Mouse (Mus musculus) embryonic fibroblast, embryonic 13.5 days (primary cell): ENCODE measurements at regions not wholly inside any gene's neighbourhood (a gene's known extent, or its start where the extent isn't known, plus 50 kb on each side); places are given as distances from the start of the nearest gene placed in this dataset.

Experiments
- CTCF ChIP-seq: IDR thresholded peaks from 2 replicates; pipeline ENCODE4 v1.5.1; 2011; ENCODE audit warnings: mild to moderate bottlenecking, control low read depth, low read length, moderate library complexity, borderline replicate concordance; ENCODE audit not compliant: insufficient read depth
- POLR2A ChIP-seq: IDR thresholded peaks from 2 replicates; pipeline ENCODE4 v1.6.1; 2011; ENCODE audit warnings: low read depth, mild to moderate bottlenecking, control low read depth, low read length, moderate library complexity

- TF ChIP-seq POLR2A, result no peak
- no peak for TF ChIP-seq CTCF
These were observed 329.5 kb upstream of the Lcorl start for GRCm38 (mm10) chr5:46186908-46187307.
